Mouse (Mus musculus): ENCODE measurements at regions not wholly inside any gene's neighbourhood (a gene's known extent, or its start where the extent isn't known, plus 50 kb on each side); places are given as distances from the start of the nearest gene placed in this dataset.

GRCm38 (mm10) chr1:75843326-75843725 lies 297.3 kb downstream of the Slc4a3 start:
- TF ChIP-seq CTCF (IDR thresholded peaks at IDR 0.05; ENCODE audit: extremely low read depth, insufficient read depth, low read length) (no peak), POLR2A (IDR thresholded peaks at IDR 0.05; ENCODE audit: extremely low read depth, insufficient read depth, low read length) (no peak)
- H3K4me1 ChIP-seq (ENCODE audit: control insufficient read depth, insufficient read depth, low read length), result peaks cover 1% of the 10 kb centered on the region; the same call in 1 of the 2 replicates
- no peak overlapping the region for H3K4me3 ChIP-seq (ENCODE audit: insufficient read depth, low read length)
- no peak overlapping the region for H3K27ac ChIP-seq (ENCODE audit: insufficient read depth, low read length)

GRCm38 (mm10) chr1:75844123-75844522 lies 298.1 kb downstream of the Slc4a3 start:
- TF ChIP-seq POLR2A (IDR thresholded peaks at IDR 0.05; ENCODE audit: extremely low read depth, insufficient read depth, low read length) (no peak), CTCF (IDR thresholded peaks at IDR 0.05; ENCODE audit: extremely low read depth, insufficient read depth, low read length) (no peak)
- Histone ChIP-seq H3K27ac (ENCODE audit: insufficient read depth, low read length) (no peak overlapping the region), H3K4me3 (ENCODE audit: insufficient read depth, low read length) (no peak overlapping the region)

GRCm38 (mm10) chr1:75844529-75844928 lies 298.5 kb downstream of the Slc4a3 start:
- TF ChIP-seq CTCF (IDR thresholded peaks at IDR 0.05; ENCODE audit: extremely low read depth, insufficient read depth, low read length) (no peak), POLR2A (IDR thresholded peaks at IDR 0.05; ENCODE audit: extremely low read depth, insufficient read depth, low read length) (no peak)
- Histone ChIP-seq H3K27ac (ENCODE audit: insufficient read depth, low read length) (no peak overlapping the region), H3K4me3 (ENCODE audit: insufficient read depth, low read length) (no peak overlapping the region), H3K4me1 (ENCODE audit: control insufficient read depth, insufficient read depth, low read length) (peaks cover 1% of the 10 kb centered on the region; the same call in 1 of the 2 replicates)

More at GRCm38 (mm10) chr1:75844123-75844522, 298.1 kb downstream of the Slc4a3 start:
- peaks cover 1% of the 10 kb centered on the region; the same call in 1 of the 2 replicates for H3K4me1 ChIP-seq (ENCODE audit: control insufficient read depth, insufficient read depth, low read length)

GRCm38 (mm10) chr1:75844981-75845380 lies 298.9 kb downstream of the Slc4a3 start:
- Histone ChIP-seq H3K4me1 (ENCODE audit: control insufficient read depth, insufficient read depth, low read length) (peaks cover 1% of the 10 kb centered on the region; the same call in 1 of the 2 replicates), H3K4me3 (ENCODE audit: insufficient read depth, low read length) (no peak overlapping the region), H3K27ac (ENCODE audit: insufficient read depth, low read length) (no peak overlapping the region)
- no peak for TF ChIP-seq CTCF (IDR thresholded peaks at IDR 0.05; ENCODE audit: extremely low read depth, insufficient read depth, low read length)
- TF ChIP-seq POLR2A (IDR thresholded peaks at IDR 0.05; ENCODE audit: extremely low read depth, insufficient read depth, low read length), result no peak

GRCm38 (mm10) chr1:75845771-75846535 lies 299.9 kb downstream of the Slc4a3 start:
- TF ChIP-seq POLR2A (IDR thresholded peaks at IDR 0.05; ENCODE audit: extremely low read depth, insufficient read depth, low read length) (no peak), CTCF (IDR thresholded peaks at IDR 0.05; ENCODE audit: extremely low read depth, insufficient read depth, low read length) (no peak)
- Histone ChIP-seq H3K4me3 (ENCODE audit: insufficient read depth, low read length) (no peak overlapping the region), H3K27ac (ENCODE audit: insufficient read depth, low read length) (no peak overlapping the region), H3K4me1 (ENCODE audit: control insufficient read depth, insufficient read depth, low read length) (peaks cover 1% of the 10 kb centered on the region; the same call in 1 of the 2 replicates)

GRCm38 (mm10) chr1:75847681-75848080 lies 301.6 kb downstream of the Slc4a3 start:
- Histone ChIP-seq H3K27ac (ENCODE audit: insufficient read depth, low read length) (no peak overlapping the region), H3K4me3 (ENCODE audit: insufficient read depth, low read length) (no peak overlapping the region), H3K4me1 (ENCODE audit: control insufficient read depth, insufficient read depth, low read length) (peaks cover 1% of the 10 kb centered on the region; the same call in 1 of the 2 replicates)
- TF ChIP-seq POLR2A (IDR thresholded peaks at IDR 0.05; ENCODE audit: extremely low read depth, insufficient read depth, low read length), result no peak
- TF ChIP-seq CTCF (IDR thresholded peaks at IDR 0.05; ENCODE audit: extremely low read depth, insufficient read depth, low read length), result no peak

GRCm38 (mm10) chr1:75848436-75848835 lies 302.4 kb downstream of the Slc4a3 start:
- Histone ChIP-seq H3K27ac (ENCODE audit: insufficient read depth, low read length) (no peak overlapping the region), H3K4me3 (ENCODE audit: insufficient read depth, low read length) (no peak overlapping the region), H3K4me1 (ENCODE audit: control insufficient read depth, insufficient read depth, low read length) (no peaks in the 10 kb centered on the region; the same call in 1 of the 2 replicates)
- no peak for TF ChIP-seq CTCF (IDR thresholded peaks at IDR 0.05; ENCODE audit: extremely low read depth, insufficient read depth, low read length)
- no peak for TF ChIP-seq POLR2A (IDR thresholded peaks at IDR 0.05; ENCODE audit: extremely low read depth, insufficient read depth, low read length)

- H3K27ac ChIP-seq (ENCODE audit: insufficient read depth, low read length), result no peak overlapping the region
- TF ChIP-seq POLR2A (IDR thresholded peaks at IDR 0.05; ENCODE audit: extremely low read depth, insufficient read depth, low read length), result no peak
- no peak for TF ChIP-seq CTCF (IDR thresholded peaks at IDR 0.05; ENCODE audit: extremely low read depth, insufficient read depth, low read length)
- H3K4me3 ChIP-seq (ENCODE audit: insufficient read depth, low read length), result no peak overlapping the region
- H3K4me1 ChIP-seq (ENCODE audit: control insufficient read depth, insufficient read depth, low read length), result no peaks in the 10 kb centered on the region; the same call in 1 of the 2 replicates
Measured at GRCm38 (mm10) chr1:75850131-75850530, 304.1 kb downstream of the Slc4a3 start.

- H3K27ac ChIP-seq (ENCODE audit: insufficient read depth, low read length), result no peak overlapping the region
- no peak overlapping the region for H3K4me3 ChIP-seq (ENCODE audit: insufficient read depth, low read length)
- TF ChIP-seq POLR2A (IDR thresholded peaks at IDR 0.05; ENCODE audit: extremely low read depth, insufficient read depth, low read length) (no peak), CTCF (IDR thresholded peaks at IDR 0.05; ENCODE audit: extremely low read depth, insufficient read depth, low read length) (no peak)
- H3K4me1 ChIP-seq (ENCODE audit: control insufficient read depth, insufficient read depth, low read length), result no peaks in the 10 kb centered on the region
Measured at GRCm38 (mm10) chr1:75858551-75859255, 312.6 kb downstream of the Slc4a3 start.
